Mouse (Mus musculus): ENCODE measurements around the gene Olfr788.

Olfr788 gene

GRCm38 (mm10) chr10:129470698-129471097, at the start of gene Olfr788:
Gene Olfr788, plus strand, starts transcription at chr10:129470998.
- DNase-seq (ENCODE audit: low spot score): no peak

- DNase-seq (ENCODE audit: low spot score): no peak
Measured at GRCm38 (mm10) chr10:129427006-129427405, 43.8 kb upstream of the Olfr788 start, which contains the start of gene Olfr786. Gene Olfr786, plus strand, starts transcription at chr10:129427306.

GRCm38 (mm10) chr10:129461562-129461961, 9.2 kb upstream of the Olfr788 start, which contains the start of gene Olfr787:
Gene Olfr787, plus strand, starts transcription at chr10:129461862.
- DNase-seq (ENCODE audit: low spot score): no peak

- DNase-seq (ENCODE audit: low spot score): no peak
Measured at GRCm38 (mm10) chr10:129473256-129473655, 2.5 kb downstream of the Olfr788 start.

- DNase-seq (ENCODE audit: low spot score): no peak
Measured at GRCm38 (mm10) chr10:129473723-129474122, 2.9 kb downstream of the Olfr788 start.

- no peak for DNase-seq (ENCODE audit: low spot score)
Measured at GRCm38 (mm10) chr10:129484452-129484851, 13.7 kb downstream of the Olfr788 start, which contains the start of gene Olfr789. Gene Olfr789, plus strand, starts transcription at chr10:129484752.

- DNase-seq (ENCODE audit: low spot score): no peak
Measured at GRCm38 (mm10) chr10:129490101-129490500, 19.3 kb downstream of the Olfr788 start.

- DNase-seq (ENCODE audit: low spot score): no peak
Measured at GRCm38 (mm10) chr10:129498192-129498591, 27.4 kb downstream of the Olfr788 start, which contains the start of gene Olfr790. Gene Olfr790, plus strand, starts transcription at chr10:129498492.

- DNase-seq (ENCODE audit: low spot score): no peak
Measured at GRCm38 (mm10) chr10:129521492-129521891, 50.7 kb downstream of the Olfr788 start, which contains the start of gene Olfr791. Gene Olfr791, plus strand, starts transcription at chr10:129521792.

Data from c-Kit-positive CD71-positive TER-119-positive erythroid progenitor cells, embryonic 14.5 days (primary cell).